Mouse (Mus musculus): Measurements from ENCODE around the gene Aph1c. TPM values are rescaled to one million over a fixed set of nuclear protein-coding genes. Genes with fewer than 3 reads are reported as not detected.
"Not testable (repeated sequence)": the region's sequence is repeated elsewhere in the genome, so short reads cannot be mapped to it uniquely, and the experiment has no call there.

The Aph1c gene
- polyA plus RNA-seq, 1 experiment from 2014 or later, result 1.8 TPM

DNA sequence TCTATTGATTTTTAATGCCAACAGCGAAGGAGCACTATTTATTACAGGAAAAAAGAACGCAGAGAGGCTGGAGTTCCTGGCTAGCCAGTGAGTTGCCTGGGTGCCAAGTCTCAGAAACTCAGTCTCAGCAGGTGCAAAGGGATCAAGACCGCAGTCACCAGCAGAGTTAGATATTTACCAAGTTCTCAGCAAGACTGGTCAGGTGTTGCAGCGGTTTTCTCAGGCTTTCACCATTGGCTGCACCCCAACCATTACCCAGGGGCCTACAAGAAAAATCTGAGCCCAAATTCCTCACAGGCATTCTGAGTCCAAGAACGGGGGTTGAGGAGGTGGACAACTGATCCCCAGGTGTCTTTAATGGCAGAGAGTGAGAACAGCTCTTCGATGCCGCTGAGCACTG, 675 bp downstream of the Aph1c start:
- Histone ChIP-seq H3K36me3 (no peaks in the 10 kb centered on the region), H3K4me1 (replicated peaks) (peaks cover 13% of the 10 kb centered on the region; the same call in 1 of the 2 replicates), H3K4me2 (peak overlapping the region; percentile 99), H3K9ac (peak overlapping the region; percentile 26; the same call in 1 of the 2 replicates), H3K9me3 (replicated peaks) (no peaks in the 10 kb centered on the region), H3K27me3 (replicated peaks) (no peaks in the 10 kb centered on the region), H3K27ac (ENCODE audit: poor library complexity, severe bottlenecking) (no peak overlapping the region), H3K4me3 (peak overlapping the region; percentile 80)
- WGBS, result 22% methylated on average over 7 of the region's 7 CpGs
- no peak for ATAC-seq (ENCODE audit: insufficient number of reproducible peaks, low FRiP score)

DNA sequence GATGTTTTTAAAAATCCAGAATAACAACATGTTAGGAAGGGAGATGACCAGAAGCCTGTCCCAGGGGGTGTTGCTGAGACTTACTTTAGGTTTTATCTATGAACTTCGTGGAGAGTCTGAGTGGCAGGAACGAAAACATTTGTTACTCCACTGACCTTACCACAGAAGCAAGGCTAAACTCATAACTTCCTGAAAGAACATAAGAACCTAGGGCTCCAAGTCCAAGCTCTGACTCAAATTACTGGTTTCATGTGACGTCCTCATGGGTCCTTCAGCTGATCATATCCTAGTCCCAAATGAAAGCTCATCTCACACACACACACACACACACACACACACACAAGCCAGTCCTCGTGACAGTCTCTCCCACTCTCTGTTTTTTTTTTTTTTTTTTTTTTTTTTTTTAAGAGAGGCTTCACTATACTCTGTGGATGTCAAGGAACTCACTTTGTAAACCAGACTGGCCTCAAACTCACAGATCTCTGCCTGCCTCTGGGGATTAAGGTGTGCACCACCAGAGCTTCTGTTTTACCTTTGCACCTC, 2.1 kb downstream of the Aph1c start:
- no peaks in the 10 kb centered on the region for H3K9me3 ChIP-seq (replicated peaks)
- no peak overlapping the region for H3K9ac ChIP-seq
- H3K27me3 ChIP-seq (replicated peaks), result no peaks in the 10 kb centered on the region
- ATAC-seq (ENCODE audit: insufficient number of reproducible peaks, low FRiP score), result no peak
- H3K4me2 ChIP-seq, result no peak overlapping the region
- H3K36me3 ChIP-seq, result no peaks in the 10 kb centered on the region
- 56% methylated on average over 4 of the region's 4 CpGs for WGBS
- peaks cover 13% of the 10 kb centered on the region; the same call in 1 of the 2 replicates for H3K4me1 ChIP-seq (replicated peaks)
- no peak overlapping the region for H3K27ac ChIP-seq (ENCODE audit: poor library complexity, severe bottlenecking)
- H3K4me3 ChIP-seq, result no peak overlapping the region

DNA sequence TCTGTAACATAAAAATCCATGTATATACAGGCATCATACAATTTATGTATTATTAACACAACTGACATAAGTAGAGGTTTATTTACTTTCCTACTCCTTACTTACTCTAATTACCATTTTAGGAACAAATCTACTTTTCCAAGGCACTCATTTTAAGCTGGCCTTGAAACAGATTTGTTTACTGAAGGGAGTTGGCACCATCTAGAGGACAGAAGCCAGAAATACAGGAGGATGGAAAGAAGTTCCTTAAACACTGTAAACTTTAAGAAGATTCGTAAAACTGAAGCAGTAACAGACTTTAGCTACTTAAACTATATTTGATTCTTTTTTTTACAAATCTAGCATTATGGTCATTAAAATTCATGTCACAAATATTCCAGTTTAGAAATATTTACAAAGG, 8.5 kb downstream of the Aph1c start:
- H3K4me1 ChIP-seq (replicated peaks), result 0 out of 2 replicates have a peak, but pooled peaks cover 2% of the 10 kb centered on the region
- 39% methylated on average over 1 of the region's 1 CpGs for WGBS
- H3K36me3 ChIP-seq, result no peaks in the 10 kb centered on the region
- no peak overlapping the region for H3K9ac ChIP-seq
- ATAC-seq (ENCODE audit: insufficient number of reproducible peaks, low FRiP score), result no peak
- no peak overlapping the region for H3K4me3 ChIP-seq
- no peak overlapping the region for H3K4me2 ChIP-seq
- H3K27ac ChIP-seq (ENCODE audit: poor library complexity, severe bottlenecking), result no peak overlapping the region
- H3K9me3 ChIP-seq (replicated peaks), result no peaks in the 10 kb centered on the region
- no peaks in the 10 kb centered on the region for H3K27me3 ChIP-seq (replicated peaks)

DNA sequence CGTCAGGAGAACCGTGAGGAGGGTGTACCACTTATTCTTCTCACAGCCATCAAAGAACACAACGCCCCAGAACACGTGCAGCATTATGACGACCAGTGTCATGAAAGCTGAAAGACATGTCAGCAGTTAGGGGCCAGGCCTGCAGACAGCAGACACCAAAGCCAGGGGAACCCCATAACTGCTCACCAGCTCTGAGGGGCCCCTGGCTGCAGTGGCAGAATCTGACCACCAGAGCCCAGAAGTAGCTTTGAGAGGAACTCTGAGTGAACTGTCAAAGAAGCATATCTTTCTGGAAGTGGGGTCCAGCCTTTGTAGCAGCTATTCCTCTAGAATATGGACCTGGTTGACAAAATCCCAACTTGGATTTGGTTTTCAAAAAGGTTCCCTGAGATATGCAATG, 12.3 kb downstream of the Aph1c start:
- not testable (repeated sequence) for H3K4me3 ChIP-seq; H3K9ac ChIP-seq; H3K4me2 ChIP-seq; H3K27ac ChIP-seq (ENCODE audit: poor library complexity, severe bottlenecking); H3K27me3 ChIP-seq (replicated peaks); H3K9me3 ChIP-seq (replicated peaks); H3K36me3 ChIP-seq; ATAC-seq (ENCODE audit: insufficient number of reproducible peaks, low FRiP score)
- H3K4me1 ChIP-seq (replicated peaks), result peaks cover 12% of the 10 kb centered on the region
- WGBS, result 85% methylated on average over 2 of the region's 5 CpGs

DNA sequence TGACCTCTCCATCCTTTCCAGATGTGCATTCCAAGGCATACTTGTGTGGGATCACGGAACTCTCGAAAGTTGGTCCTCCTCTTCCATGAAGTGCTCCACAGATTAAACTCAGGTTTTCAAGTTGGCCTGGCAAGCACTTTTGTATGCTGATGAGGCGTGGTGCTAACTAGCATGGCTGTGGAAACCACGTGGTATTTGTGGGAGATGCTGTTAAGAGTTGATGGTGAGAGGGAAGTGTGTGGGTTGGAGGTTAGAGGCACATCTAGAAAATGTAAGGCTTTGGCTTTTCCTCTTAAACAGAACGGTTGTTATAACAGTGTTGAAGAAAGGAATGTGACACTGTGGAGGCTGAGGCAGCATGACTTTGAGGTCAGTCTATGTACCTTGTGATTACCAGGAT, 13.5 kb downstream of the Aph1c start:
- no peak for ATAC-seq (ENCODE audit: insufficient number of reproducible peaks, low FRiP score)
- 69% methylated on average over 5 of the region's 5 CpGs for WGBS
- no peak overlapping the region for H3K4me2 ChIP-seq
- H3K4me1 ChIP-seq (replicated peaks), result peaks cover 12% of the 10 kb centered on the region
- no peaks in the 10 kb centered on the region for H3K27me3 ChIP-seq (replicated peaks)
- no peaks in the 10 kb centered on the region for H3K9me3 ChIP-seq (replicated peaks)
- no peak overlapping the region for H3K9ac ChIP-seq
- no peak overlapping the region for H3K27ac ChIP-seq (ENCODE audit: poor library complexity, severe bottlenecking)
- no peaks in the 10 kb centered on the region for H3K36me3 ChIP-seq
- H3K4me3 ChIP-seq, result no peak overlapping the region

DNA sequence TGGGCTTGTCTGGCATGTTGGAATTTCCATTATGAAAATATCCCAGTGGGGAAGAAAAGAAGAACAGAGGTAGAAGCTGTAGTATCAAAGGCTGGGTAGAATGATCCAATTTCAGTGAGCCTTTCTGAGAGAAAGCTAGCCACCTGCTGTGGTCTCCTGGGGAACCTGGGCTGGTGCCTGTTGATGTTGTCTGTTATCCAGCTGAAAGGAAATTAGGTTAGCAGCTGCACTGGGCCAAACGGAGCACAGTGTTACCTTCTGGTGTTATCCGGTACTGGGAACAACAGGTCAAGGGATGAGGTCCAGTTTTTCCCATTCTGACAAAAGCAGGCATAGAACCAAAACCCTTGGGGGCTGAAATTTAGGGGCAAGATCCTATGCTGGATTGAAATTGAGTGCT, 21.1 kb downstream of the Aph1c start:
- no peak overlapping the region for H3K27ac ChIP-seq (ENCODE audit: poor library complexity, severe bottlenecking)
- H3K9ac ChIP-seq, result no peak overlapping the region
- H3K36me3 ChIP-seq, result no peaks in the 10 kb centered on the region
- H3K4me3 ChIP-seq, result no peak overlapping the region
- H3K27me3 ChIP-seq (replicated peaks), result no peaks in the 10 kb centered on the region
- no peak for ATAC-seq (ENCODE audit: insufficient number of reproducible peaks, low FRiP score)
- WGBS, result 25% methylated on average over 2 of the region's 2 CpGs
- no peak overlapping the region for H3K4me2 ChIP-seq
- no peaks in the 10 kb centered on the region for H3K9me3 ChIP-seq (replicated peaks)
- peaks cover 7% of the 10 kb centered on the region for H3K4me1 ChIP-seq (replicated peaks)

DNA sequence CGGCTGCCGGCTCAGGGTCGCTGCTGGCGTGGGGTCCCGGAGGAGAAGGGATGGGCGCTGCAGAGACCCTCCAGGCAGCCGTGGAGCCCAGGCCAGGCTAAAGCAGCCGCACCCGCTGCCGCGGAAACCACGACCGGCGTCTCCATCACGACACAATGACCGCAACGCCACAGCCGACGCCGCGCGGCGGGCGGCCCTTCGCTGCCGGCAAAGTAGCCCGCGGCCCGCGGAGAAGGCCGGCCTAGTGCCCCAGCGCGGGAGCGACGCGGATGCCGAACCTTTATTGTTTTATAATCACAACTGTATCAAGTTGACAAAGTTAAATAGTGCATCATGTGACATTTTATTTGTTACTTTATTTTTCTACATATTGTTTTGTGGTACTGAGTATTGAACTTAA, 28.6 kb downstream of the Aph1c start:
- not testable (repeated sequence) for ATAC-seq (ENCODE audit: insufficient number of reproducible peaks, low FRiP score); H3K27ac ChIP-seq (ENCODE audit: poor library complexity, severe bottlenecking); H3K36me3 ChIP-seq; H3K9me3 ChIP-seq (replicated peaks)
- H3K9ac ChIP-seq, result peak overlapping the region; percentile 58; the same call in 1 of the 2 replicates
- H3K4me3 ChIP-seq, result peak overlapping the region; percentile 43
- H3K27me3 ChIP-seq (replicated peaks), result peaks cover 25% of the 10 kb centered on the region
- peaks cover 13% of the 10 kb centered on the region for H3K4me1 ChIP-seq (replicated peaks)
- 8% methylated on average over 31 of the region's 37 CpGs for WGBS
- peak overlapping the region; percentile 72 for H3K4me2 ChIP-seq

DNA sequence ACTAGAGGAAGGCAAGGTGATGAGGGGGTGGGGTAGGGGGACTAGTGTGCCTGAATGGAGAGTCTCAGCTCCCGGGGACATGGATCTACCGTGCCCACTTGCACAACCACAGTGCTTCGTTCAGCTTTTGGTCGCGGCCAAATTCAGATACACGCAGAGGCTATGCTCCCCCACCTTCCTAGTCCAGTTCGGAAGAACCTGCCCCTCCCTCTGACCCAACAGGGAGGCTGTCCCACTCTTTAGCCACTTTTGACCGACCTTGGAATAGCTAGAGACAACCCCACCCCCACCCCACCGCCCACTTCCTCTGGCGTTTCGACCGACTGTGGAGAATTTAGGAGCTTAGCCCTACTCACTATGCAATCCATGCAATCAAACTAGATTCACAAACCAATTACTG, 32.6 kb downstream of the Aph1c start:
- H3K9me3 ChIP-seq (replicated peaks), result no peaks in the 10 kb centered on the region
- ATAC-seq (ENCODE audit: insufficient number of reproducible peaks, low FRiP score), result no peak
- peak overlapping the region; percentile 16; the same call in 1 of the 2 replicates for H3K4me3 ChIP-seq
- peaks cover 13% of the 10 kb centered on the region for H3K4me1 ChIP-seq (replicated peaks)
- 42% methylated on average over 12 of the region's 12 CpGs for WGBS
- H3K4me2 ChIP-seq, result peak overlapping the region; percentile 48
- H3K9ac ChIP-seq, result no peak overlapping the region
- no peaks in the 10 kb centered on the region for H3K36me3 ChIP-seq
- no peak overlapping the region for H3K27ac ChIP-seq (ENCODE audit: poor library complexity, severe bottlenecking)
- H3K27me3 ChIP-seq (replicated peaks), result peaks cover 18% of the 10 kb centered on the region

DNA sequence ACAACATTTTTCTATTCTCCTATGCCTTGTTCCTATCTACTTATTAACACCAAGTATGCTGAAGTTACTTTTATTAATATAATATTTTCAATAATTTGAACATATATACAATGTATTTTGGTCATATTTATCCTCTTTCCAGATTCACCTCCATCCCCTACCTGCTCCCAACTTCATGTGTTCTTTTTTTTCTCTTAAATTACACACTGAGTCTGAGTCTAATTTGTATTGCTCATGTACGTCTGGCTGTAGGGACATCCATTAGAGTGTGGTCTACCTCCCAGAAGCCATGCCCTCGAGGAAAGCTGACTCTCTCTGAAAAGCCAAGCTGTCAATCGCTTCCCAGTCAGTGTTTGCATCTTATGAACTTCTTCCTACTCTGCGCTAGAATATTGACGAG, 37.8 kb downstream of the Aph1c start, which contains the start of gene Gm10647:
Gene Gm10647 (plus strand): TSS at position 301 of the 400 bp plus-strand sequence.
- Histone ChIP-seq H3K9ac (peak within 1 kb of the TSS; percentile 65; the same call in 1 of the 2 replicates), H3K9me3 (replicated peaks) (no peaks in the 10 kb centered on the region), H3K27ac (ENCODE audit: poor library complexity, severe bottlenecking) (peak within 1 kb of the TSS; percentile 95; the same call in 1 of the 2 replicates), H3K4me2 (peak within 1 kb of the TSS; percentile 87), H3K4me3 (peak within 1 kb of the TSS; percentile 70), H3K27me3 (replicated peaks) (no peaks in the 10 kb centered on the region), H3K4me1 (replicated peaks) (peaks cover 7% of the 10 kb centered on the region; the same call in 1 of the 2 replicates), H3K36me3 (no peaks in the 10 kb centered on the region)
- 78% methylated on average over 5 of the region's 5 CpGs for WGBS
- ATAC-seq (ENCODE audit: insufficient number of reproducible peaks, low FRiP score), result no peak

DNA sequence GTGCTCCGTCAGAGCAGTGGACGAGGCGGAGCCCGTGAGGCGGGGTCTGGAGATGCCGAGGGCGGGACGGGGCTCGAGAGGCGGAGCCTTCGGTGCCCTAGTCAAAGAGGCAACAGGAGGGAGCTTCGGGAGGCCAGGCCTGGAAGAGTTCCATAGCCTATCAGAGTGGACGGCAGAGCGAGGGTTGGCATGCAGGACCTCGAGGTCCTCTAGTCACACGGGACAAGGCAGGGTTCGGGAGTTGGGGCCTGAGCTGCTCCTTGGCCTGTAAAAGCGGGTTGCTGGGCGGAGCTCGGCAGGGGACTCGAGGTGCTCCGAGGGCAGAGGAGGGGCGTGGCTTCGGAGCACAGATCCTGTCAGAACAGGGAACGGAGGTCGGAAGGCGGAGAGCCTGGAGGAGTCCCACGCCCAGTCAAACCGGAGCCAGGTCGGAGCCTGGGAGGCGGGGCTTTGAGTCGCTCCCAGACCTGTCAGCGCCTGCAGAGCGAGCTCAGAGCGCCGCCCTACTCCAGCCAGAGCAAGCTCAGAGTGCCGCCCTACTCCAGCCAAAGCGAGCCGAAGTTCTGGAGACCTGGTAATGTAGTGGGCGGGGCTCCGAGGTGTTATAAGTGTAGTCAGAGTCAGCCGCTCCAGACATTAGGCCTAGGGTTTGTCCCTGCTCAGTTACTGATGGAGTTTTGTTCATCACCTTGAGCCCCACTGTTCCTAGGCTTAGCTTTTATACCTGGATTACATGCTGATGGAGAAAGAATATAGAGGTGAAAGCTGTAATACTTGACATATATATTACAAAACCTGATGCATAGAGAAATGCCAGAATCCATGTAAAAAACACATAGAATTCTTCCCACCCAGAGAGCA, 38.8 kb downstream of the Aph1c start, which contains the start of gene Aph1b:
Gene Aph1b (minus strand): TSS at position 27 of the 861 bp plus-strand sequence.
- H3K36me3 ChIP-seq, result no peaks in the 10 kb centered on the region
- no peaks in the 10 kb centered on the region for H3K27me3 ChIP-seq (replicated peaks)
- peak within 1 kb of the TSS; percentile 78 for H3K9ac ChIP-seq
- peak; percentile 99 for ATAC-seq (ENCODE audit: insufficient number of reproducible peaks, low FRiP score)
- peak within 1 kb of the TSS; percentile 95 for H3K27ac ChIP-seq (ENCODE audit: poor library complexity, severe bottlenecking)
- H3K4me2 ChIP-seq, result peak within 1 kb of the TSS; percentile 87
- no peaks in the 10 kb centered on the region for H3K9me3 ChIP-seq (replicated peaks)
- WGBS, result under 1% methylated on average over 42 of the region's 42 CpGs
- H3K4me1 ChIP-seq (replicated peaks), result peaks cover 5% of the 10 kb centered on the region; the same call in 1 of the 2 replicates
- H3K4me3 ChIP-seq, result peak within 1 kb of the TSS; percentile 70
